Mouse (Mus musculus) midbrain, embryonic 12.5 days (tissue): ENCODE data around the gene Dlgap4. TPM values are rescaled to one million over a fixed set of nuclear protein-coding genes. Genes with fewer than 3 reads are reported as not detected.
A peak's percentile ranks its signal among the peaks of the same experiment; 100 is the strongest.

Experiments used
- ATAC-seq: fragments of 200-750 bp; cut with Nextera tagmentation; 2 replicates; pipeline ENCODE4 v1.8.0; 2017; ENCODE audit warnings: low read depth, moderate TSS enrichment, moderate library complexity; ENCODE audit not compliant: low FRiP score
- H3K27ac ChIP-seq: fragments of 300-500 bp; sonication (generic); replicated peaks from 2 replicates; pipeline ENCODE4 v1.5.1; 2016; ENCODE audit warnings: mild to moderate bottlenecking
- H3K27me3 ChIP-seq: fragments of 300-500 bp; sonication (generic); 2 replicates; pipeline ENCODE4 v1.6.1; 2016; ENCODE audit warnings: mild to moderate bottlenecking
- H3K36me3 ChIP-seq: fragments of 300-500 bp; sonication (generic); 2 replicates; pipeline ENCODE4 v1.6.1; 2016
- H3K4me1 ChIP-seq: fragments of 300-500 bp; sonication (generic); 2 replicates; pipeline ENCODE4 v1.6.1; 2016
- H3K4me2 ChIP-seq: fragments of 300-500 bp; sonication (generic); replicated peaks from 2 replicates; pipeline ENCODE4 v1.6.1; 2016; ENCODE audit warnings: mild to moderate bottlenecking, moderate library complexity
- H3K4me3 ChIP-seq: fragments of 300-500 bp; sonication (generic); 2 replicates; pipeline ENCODE4 v1.5.1; 2016; ENCODE audit warnings: mild to moderate bottlenecking
- H3K9ac ChIP-seq: fragments of 300-500 bp; sonication (generic); replicated peaks from 2 replicates; pipeline ENCODE4 v1.6.1; 2016; ENCODE audit warnings: mild to moderate bottlenecking, moderate library complexity
- H3K9me3 ChIP-seq: fragments of 300-500 bp; sonication (generic); 2 replicates; pipeline ENCODE4 v1.6.1; 2016; ENCODE audit warnings: mild to moderate bottlenecking
- WGBS: fragments of 180-500 bp; shearing (Covaris S2); methylation state at CpG from one replicate; pipeline ENCODE4 v1.1.7; 2016; 5-methylcytosine and 5-hydroxymethylcytosine counted together
- polyA plus RNA-seq: library from polyadenylated mRNA; unstranded; fragments of >200 nt; fragmentation: Nextera tagmentation; extraction: Ambion mirVana; gene quantifications from 2 replicates; pipeline ENCODE4 v1.2.1, GENCODE M21; 2016

The Dlgap4 gene
- 190 and 195 TPM in 2 replicates for polyA plus RNA-seq

DNA sequence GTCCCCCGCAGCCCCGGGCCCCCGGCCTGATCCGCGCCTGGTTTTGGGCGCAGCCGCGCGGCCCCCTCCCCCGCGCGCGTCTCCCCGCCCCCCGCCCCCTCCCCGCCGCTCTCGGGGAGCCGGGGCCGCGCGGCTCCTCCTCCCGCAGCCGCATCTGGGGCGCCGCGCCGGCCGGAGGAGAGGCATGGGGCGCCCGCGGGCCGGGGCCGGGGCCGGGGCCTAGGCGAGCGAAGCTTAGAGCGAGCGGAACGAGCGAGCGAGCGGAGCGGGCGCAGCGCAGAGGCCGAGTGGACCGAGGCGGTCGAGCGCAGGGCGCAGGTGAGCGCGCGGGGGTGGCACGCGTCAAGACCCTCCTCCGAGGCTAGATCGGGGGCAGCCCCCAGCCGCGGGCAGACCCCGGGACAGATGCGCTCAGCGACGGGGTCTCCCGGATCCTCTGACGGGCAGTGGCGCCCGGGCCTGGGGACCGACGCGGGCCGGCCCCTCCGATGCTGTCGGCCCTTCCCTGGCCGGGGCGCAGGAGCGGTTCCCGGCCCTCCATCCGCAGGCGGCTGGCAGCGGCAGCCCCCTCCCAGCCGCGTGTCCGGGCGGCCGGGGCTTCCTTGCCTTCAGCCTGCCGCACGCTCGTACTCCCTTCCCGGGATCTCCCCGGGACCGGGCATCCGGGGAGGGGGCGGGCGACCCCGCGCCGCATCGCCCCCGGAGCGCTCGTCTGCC lies at the start of gene Dlgap4:
TSS of gene Dlgap4 (plus strand) at position 165 of the 717 bp plus-strand sequence.
- Histone ChIP-seq H3K9me3 (no peaks in the 10 kb centered on the region), H3K27ac (peak within 1 kb of the TSS; percentile 49; the same call in 1 of the 2 replicates), H3K27me3 (peaks cover 77% of the 10 kb centered on the region), H3K4me3 (peak within 1 kb of the TSS; percentile 74), H3K4me1 (peaks cover 21% of the 10 kb centered on the region), H3K9ac (peak within 1 kb of the TSS; percentile 79), H3K36me3 (no peaks in the 10 kb centered on the region), H3K4me2 (peak within 1 kb of the TSS; percentile 99)
- peak; percentile 74 for ATAC-seq
- under 1% methylated on average over 68 of the region's 103 CpGs for WGBS

DNA sequence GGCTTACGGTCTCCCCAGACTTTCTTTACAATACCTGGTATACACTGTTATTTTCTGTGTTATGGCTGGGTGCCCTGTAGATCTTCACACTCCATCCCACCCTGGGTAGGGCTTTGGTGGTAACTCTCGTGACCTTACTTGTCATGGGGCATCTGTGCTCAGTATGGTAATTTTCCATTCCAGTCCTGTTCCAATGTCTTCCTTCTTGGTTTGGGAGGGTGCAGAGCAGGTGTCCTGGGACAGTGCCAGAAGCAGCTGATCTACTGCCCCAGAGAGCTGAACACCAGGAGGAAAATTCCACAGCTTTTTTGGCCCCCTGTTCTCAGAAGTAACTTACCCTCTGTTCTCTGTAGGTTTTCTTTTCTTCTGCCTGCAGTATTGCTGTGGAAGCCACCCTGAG lies 47.0 kb upstream of the Dlgap4 start:
- no peaks in the 10 kb centered on the region for H3K4me1 ChIP-seq
- ATAC-seq = no peak
- H3K27ac ChIP-seq = no peak overlapping the region
- peaks cover 34% of the 10 kb centered on the region for H3K36me3 ChIP-seq
- H3K9me3 ChIP-seq = no peaks in the 10 kb centered on the region
- H3K9ac ChIP-seq = no peak overlapping the region
- H3K4me2 ChIP-seq = no peak overlapping the region
- H3K4me3 ChIP-seq = no peak overlapping the region
- 97% methylated on average over 2 of the region's 2 CpGs for WGBS
- H3K27me3 ChIP-seq = no peaks in the 10 kb centered on the region

GRCm38 (mm10) chr2:156568647-156569046 lies 44.9 kb upstream of the Dlgap4 start:
- Histone ChIP-seq H3K36me3 (peaks cover 32% of the 10 kb centered on the region), H3K4me2 (no peak overlapping the region), H3K9me3 (no peaks in the 10 kb centered on the region), H3K4me3 (no peak overlapping the region), H3K27ac (no peak overlapping the region), H3K4me1 (no peaks in the 10 kb centered on the region), H3K9ac (no peak overlapping the region), H3K27me3 (no peaks in the 10 kb centered on the region)
- WGBS = 91% methylated on average over 7 of the region's 7 CpGs
- ATAC-seq = no peak

DNA sequence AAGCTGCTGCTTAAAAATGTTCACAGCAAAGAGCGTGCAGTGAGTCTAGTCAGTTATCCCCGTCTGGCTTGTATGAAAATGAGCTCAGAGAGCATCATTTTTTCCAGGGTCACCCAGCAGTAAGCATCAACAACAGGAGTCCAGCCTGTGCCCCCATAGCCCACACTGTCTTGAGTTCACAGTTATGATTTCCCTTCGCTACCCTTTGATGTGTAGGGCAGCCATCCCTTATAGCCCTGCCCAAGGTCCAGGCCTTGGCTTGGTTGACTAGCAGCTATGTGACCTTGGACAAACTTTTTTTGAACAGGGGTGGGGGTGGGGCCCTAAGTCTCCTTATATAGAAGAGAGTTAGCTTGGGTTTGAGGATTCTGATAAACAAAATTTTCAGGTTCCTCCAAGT lies 44.2 kb upstream of the Dlgap4 start:
- H3K4me2 ChIP-seq = no peak overlapping the region
- H3K9ac ChIP-seq = no peak overlapping the region
- WGBS = 88% methylated on average over 3 of the region's 3 CpGs
- no peak overlapping the region for H3K4me3 ChIP-seq
- H3K9me3 ChIP-seq = no peaks in the 10 kb centered on the region
- ATAC-seq = no peak
- H3K27me3 ChIP-seq = no peaks in the 10 kb centered on the region
- H3K4me1 ChIP-seq = no peaks in the 10 kb centered on the region
- H3K27ac ChIP-seq = no peak overlapping the region
- peaks cover 32% of the 10 kb centered on the region for H3K36me3 ChIP-seq

DNA sequence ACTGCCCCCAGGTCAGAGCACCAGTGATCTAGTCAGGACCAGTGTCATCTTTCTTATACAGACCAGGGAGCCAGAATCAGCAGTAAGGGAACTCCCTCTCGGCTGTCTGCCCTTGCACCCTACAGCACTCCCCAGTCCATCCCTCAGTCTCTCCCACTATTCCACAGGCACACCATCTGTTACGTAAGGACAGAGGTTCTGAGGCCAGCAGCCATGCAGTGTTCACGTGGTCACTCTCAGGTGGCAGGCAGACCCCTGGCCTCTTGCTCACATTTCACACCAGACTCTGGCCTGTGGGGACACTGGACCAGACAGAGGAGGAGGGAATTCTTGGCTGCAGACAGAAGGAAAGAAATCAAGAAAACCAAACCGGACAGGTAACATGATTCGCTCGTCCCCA lies 42.0 kb upstream of the Dlgap4 start:
- Histone ChIP-seq H3K4me3 (no peak overlapping the region), H3K9me3 (no peaks in the 10 kb centered on the region), H3K27ac (no peak overlapping the region), H3K4me2 (no peak overlapping the region), H3K9ac (no peak overlapping the region), H3K36me3 (peaks cover 28% of the 10 kb centered on the region), H3K4me1 (no peaks in the 10 kb centered on the region), H3K27me3 (no peaks in the 10 kb centered on the region)
- no peak for ATAC-seq
- WGBS = 83% methylated on average over 6 of the region's 6 CpGs

DNA sequence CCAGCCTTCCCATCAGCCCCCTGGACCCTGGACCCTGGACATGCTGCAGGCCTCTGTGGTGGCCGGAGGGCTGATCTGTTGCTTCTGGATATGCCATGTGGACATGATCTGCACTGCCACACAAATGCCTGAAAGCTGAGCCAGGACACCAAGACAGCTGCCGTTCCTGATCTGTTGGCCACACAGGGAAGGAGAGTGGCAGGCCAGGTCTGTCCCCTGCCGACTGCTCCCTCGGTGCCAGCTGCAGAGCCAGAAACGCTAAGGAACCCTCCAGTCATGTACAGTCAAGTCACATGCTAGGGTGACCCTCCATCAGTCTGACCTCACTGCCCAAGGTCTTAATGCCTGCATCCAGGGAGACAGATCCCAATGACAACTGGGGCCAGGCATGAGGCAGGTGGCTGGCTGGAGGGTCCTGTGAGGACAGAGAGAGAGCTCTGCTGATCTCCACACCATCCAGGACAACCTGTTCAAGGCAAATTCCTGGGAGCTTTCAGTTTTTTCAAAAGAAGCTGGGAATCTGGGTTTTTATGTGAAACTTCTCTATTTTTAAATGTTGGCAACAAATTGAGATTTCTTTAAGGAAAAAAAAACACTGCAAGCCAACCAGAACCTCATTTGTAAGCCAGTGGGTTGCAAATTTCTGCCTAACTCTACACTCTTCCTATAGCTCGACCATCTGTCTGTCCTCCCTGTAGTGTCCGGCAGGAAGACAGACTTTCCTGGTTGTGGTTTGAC lies 36.5 kb upstream of the Dlgap4 start:
- Histone ChIP-seq H3K4me2 (no peak overlapping the region), H3K4me3 (no peak overlapping the region), H3K27me3 (no peaks in the 10 kb centered on the region), H3K36me3 (no peaks in the 10 kb centered on the region), H3K27ac (no peak overlapping the region), H3K4me1 (no peaks in the 10 kb centered on the region), H3K9me3 (no peaks in the 10 kb centered on the region), H3K9ac (no peak overlapping the region)
- no peak for ATAC-seq
- WGBS = 86% methylated on average over 7 of the region's 7 CpGs

- Histone ChIP-seq H3K27me3 (peaks cover 8% of the 10 kb centered on the region; the same call in 1 of the 2 replicates), H3K4me2 (no peak overlapping the region), H3K36me3 (no peaks in the 10 kb centered on the region), H3K4me3 (no peak overlapping the region), H3K9me3 (no peaks in the 10 kb centered on the region), H3K4me1 (peaks cover 14% of the 10 kb centered on the region), H3K27ac (no peak overlapping the region), H3K9ac (no peak overlapping the region)
- ATAC-seq = no peak
- WGBS = 83% methylated on average over 5 of the region's 5 CpGs
Measured at GRCm38 (mm10) chr2:156580507-156580906, 33.0 kb upstream of the Dlgap4 start.

GRCm38 (mm10) chr2:156581244-156581643 lies 32.3 kb upstream of the Dlgap4 start:
- ATAC-seq = no peak
- H3K4me2 ChIP-seq = no peak overlapping the region
- H3K4me1 ChIP-seq = peaks cover 17% of the 10 kb centered on the region
- H3K36me3 ChIP-seq = no peaks in the 10 kb centered on the region
- H3K27me3 ChIP-seq = peaks cover 8% of the 10 kb centered on the region; the same call in 1 of the 2 replicates
- 71% methylated on average over 10 of the region's 10 CpGs for WGBS
- H3K27ac ChIP-seq = no peak overlapping the region
- H3K9me3 ChIP-seq = no peaks in the 10 kb centered on the region
- no peak overlapping the region for H3K4me3 ChIP-seq
- no peak overlapping the region for H3K9ac ChIP-seq

DNA sequence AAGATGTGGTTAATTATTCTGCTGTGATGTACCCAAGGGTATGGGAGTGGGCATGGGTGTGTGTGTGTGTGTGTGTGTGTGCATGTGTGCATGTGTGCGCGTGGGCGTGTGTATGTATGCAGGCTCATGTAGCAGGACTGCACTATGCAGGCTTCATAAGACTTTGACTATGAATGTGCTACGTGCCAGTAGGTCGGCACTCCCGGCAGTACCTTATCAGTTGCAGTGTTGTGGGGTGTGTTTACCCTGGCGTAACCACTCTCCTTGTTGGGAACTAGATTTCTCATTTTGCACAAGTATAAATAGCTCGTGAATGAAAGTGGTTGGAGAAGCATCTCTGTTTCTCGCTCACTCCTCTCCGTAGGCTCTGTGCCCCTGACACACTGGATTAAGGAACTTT lies 30.6 kb upstream of the Dlgap4 start:
- no peaks in the 10 kb centered on the region for H3K36me3 ChIP-seq
- no peak overlapping the region for H3K4me2 ChIP-seq
- 91% methylated on average over 10 of the region's 10 CpGs for WGBS
- peaks cover 8% of the 10 kb centered on the region; the same call in 1 of the 2 replicates for H3K27me3 ChIP-seq
- no peak overlapping the region for H3K27ac ChIP-seq
- ATAC-seq = no peak
- H3K4me1 ChIP-seq = peaks cover 17% of the 10 kb centered on the region
- no peak overlapping the region for H3K9ac ChIP-seq
- no peaks in the 10 kb centered on the region for H3K9me3 ChIP-seq
- H3K4me3 ChIP-seq = no peak overlapping the region

DNA sequence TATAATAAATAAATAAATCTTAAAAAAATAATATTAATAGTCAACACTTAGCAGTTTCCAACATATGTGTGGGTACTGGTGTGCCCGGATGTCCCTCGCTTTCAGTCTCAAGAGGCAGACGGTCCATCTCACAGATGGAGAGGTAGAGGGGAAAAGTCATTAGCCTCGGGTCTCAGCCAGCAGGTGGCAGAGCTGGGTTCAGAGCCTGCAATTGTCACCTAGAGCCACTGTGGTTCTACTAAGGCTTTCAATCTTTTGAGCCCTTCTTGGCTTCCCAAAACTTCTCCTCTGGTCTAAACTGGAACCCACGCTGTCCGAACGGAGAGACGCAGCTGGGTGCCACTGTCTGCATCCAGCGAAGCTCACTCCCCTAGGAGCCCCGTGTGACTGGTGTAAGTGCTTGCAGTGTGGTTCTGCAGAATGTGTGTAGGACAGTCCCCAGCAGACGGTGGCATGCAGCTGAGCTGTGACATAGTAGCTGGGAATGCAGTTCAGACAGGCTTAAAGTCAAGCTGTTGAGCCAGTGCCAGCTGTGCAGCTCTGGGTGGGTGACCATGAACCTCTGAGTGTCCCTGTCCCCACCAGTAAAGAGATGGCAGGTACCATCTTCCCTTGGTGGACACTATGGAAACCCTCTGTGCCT lies 29.2 kb upstream of the Dlgap4 start:
- Histone ChIP-seq H3K36me3 (no peaks in the 10 kb centered on the region), H3K27ac (0 out of 2 replicates have a peak overlapping the region, but pooled peaks have one; percentile 43), H3K9ac (no peak overlapping the region), H3K4me2 (no peak overlapping the region), H3K9me3 (no peaks in the 10 kb centered on the region), H3K4me1 (peaks cover 17% of the 10 kb centered on the region), H3K4me3 (no peak overlapping the region), H3K27me3 (peaks cover 8% of the 10 kb centered on the region; the same call in 1 of the 2 replicates)
- 67% methylated on average over 11 of the region's 11 CpGs for whole genome bisulfite sequencing
- ATAC-seq = peak; percentile 39; the same call in 1 of the 2 replicates

DNA sequence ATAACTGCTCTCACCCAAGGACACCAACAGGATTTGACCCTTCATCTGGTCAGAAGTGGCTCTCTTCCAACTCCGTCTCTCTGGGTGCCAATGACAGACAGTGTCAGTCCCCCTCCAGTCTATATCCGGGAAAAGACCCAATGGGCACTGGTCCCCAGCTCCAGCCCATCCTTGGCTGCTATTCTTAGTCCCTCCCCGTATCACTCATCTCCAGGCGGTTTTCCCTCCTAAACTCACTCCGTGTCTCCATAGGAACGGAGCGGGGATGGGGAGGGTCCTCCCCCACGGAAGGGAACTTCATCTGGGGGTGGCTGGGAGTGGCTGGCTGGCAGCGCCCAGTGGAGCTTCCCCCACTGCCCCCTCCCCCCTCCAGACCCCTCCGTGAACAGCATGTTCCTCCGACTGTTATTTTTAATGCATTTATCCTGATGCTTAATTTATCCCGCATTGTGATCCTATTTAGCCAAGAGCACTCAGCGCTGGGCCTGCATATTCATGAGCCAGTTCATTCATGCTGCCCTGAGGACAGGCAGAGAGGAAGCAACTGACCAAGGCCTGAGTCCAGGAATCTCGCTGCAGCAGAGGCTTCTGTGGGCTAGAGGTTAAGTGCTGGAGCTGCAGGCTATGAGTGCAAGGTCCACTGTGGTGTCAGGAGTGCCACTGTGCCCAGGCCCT lies 28.6 kb upstream of the Dlgap4 start:
- Histone ChIP-seq H3K27ac (0 out of 2 replicates have a peak overlapping the region, but pooled peaks have one; percentile 43), H3K36me3 (no peaks in the 10 kb centered on the region), H3K4me2 (peak overlapping the region; percentile 45), H3K9me3 (no peaks in the 10 kb centered on the region), H3K4me1 (peaks cover 17% of the 10 kb centered on the region), H3K4me3 (no peak overlapping the region; the same call in 1 of the 2 replicates), H3K9ac (no peak overlapping the region), H3K27me3 (peaks cover 8% of the 10 kb centered on the region; the same call in 1 of the 2 replicates)
- 26% methylated on average over 14 of the region's 14 CpGs for WGBS
- ATAC-seq = peak; percentile 58
